Comparison of ENCODE assay signal across 12 mouse cellular contexts in genomic region chrX:77777822-77778221, GRCm38 (mm10). TPM values are rescaled to one million over a fixed set of nuclear protein-coding genes. Genes with fewer than 3 reads are reported as not detected.
DNase-seq lines count a peak whose midpoint lies in the region; ATAC-seq and TF ChIP-seq lines count a peak whose summit lies in the region.
"Had no signal": no experiment of that assay in that cellular context is flagged by ENCODE, and none has a peak within 500 bp of the region (broad histone marks: within the 10 kb centered on the region; RNA-seq: fewer than 3 reads in every experiment).

No protein-coding gene starts in this region.

- ATAC-seq in hindbrain, postnatal 0 days, result no peak
- no peak for ATAC-seq in hindbrain, embryonic 14.5 days (ENCODE audit: low FRiP score)
- ATAC-seq in Patski, result no peak
- ATAC-seq: forebrain, embryonic 15.5 days had no signal

- no peak overlapping the region for H3K4me3 ChIP-seq in hindbrain, postnatal 0 days (ENCODE audit: low read length)
- H3K4me3 ChIP-seq in hindbrain, embryonic 14.5 days (replicated peaks; ENCODE audit: low read length), result no peak overlapping the region
- H3K4me3 ChIP-seq in thymus, adult 2 months (ENCODE audit: control insufficient read depth, insufficient read depth, low read length), result no peak overlapping the region
- H3K4me3 ChIP-seq: forebrain, embryonic 15.5 days; hindbrain, embryonic 12.5 days had no signal

- TF ChIP-seq CTCF in hindbrain, postnatal 0 days (IDR thresholded peaks at IDR 0.05; ENCODE audit: low read depth), result peak; percentile 21
- TF ChIP-seq CTCF in thymus, adult 2 months (IDR thresholded peaks at IDR 0.05; ENCODE audit: borderline replicate concordance, control insufficient read depth, extremely low read depth, insufficient read depth, low read length, poor library complexity), result no peak
- TF ChIP-seq CTCF in Patski (IDR thresholded peaks at IDR 0.05), result peak; percentile 52

- 0 out of 2 replicates have a peak, but pooled peaks cover 4% of the 10 kb centered on the region for H3K36me3 ChIP-seq in hindbrain, postnatal 0 days (ENCODE audit: insufficient read depth, low read length)
- peaks cover 35% of the 10 kb centered on the region for H3K36me3 ChIP-seq in hindbrain, embryonic 14.5 days (replicated peaks; ENCODE audit: control insufficient read depth, insufficient read depth)
- no peaks in the 10 kb centered on the region for H3K36me3 ChIP-seq in thymus, adult 2 months (ENCODE audit: control insufficient read depth, insufficient read depth, low read length)
- H3K36me3 ChIP-seq in splenic B cell, adult 2 months (ENCODE audit: control insufficient read depth, insufficient read depth, low read length, poor library complexity, severe bottlenecking), result no peaks in the 10 kb centered on the region

- POLR2A ChIA-PET in Patski (lab: Charles Lee), result no interaction called here

- no peaks in the 10 kb centered on the region for H3K27me3 ChIP-seq in hindbrain, postnatal 0 days (ENCODE audit: insufficient read depth, low read length)
- H3K27me3 ChIP-seq in hindbrain, embryonic 14.5 days (ENCODE audit: control insufficient read depth, insufficient read depth, low read length), result no peaks in the 10 kb centered on the region
- no peaks in the 10 kb centered on the region for H3K27me3 ChIP-seq in thymus, adult 2 months (ENCODE audit: control insufficient read depth, insufficient read depth, low read length)
- H3K27me3 ChIP-seq in Patski, result no peaks in the 10 kb centered on the region
- H3K27me3 ChIP-seq in splenic B cell, adult 2 months (ENCODE audit: control insufficient read depth, insufficient read depth, low read length, poor library complexity, severe bottlenecking), result no peaks in the 10 kb centered on the region
- H3K27me3 ChIP-seq: forebrain, embryonic 15.5 days; hindbrain, embryonic 12.5 days had no signal

- DNase-seq in hindbrain, postnatal 0 days (ENCODE audit: low spot score), result no peak
- DNase-seq in hindbrain, embryonic 14.5 days (ENCODE audit: low spot score), result no peak
- peak; percentile 22 for DNase-seq in thymus, adult 2 months
- no peak for DNase-seq in thymus, postnatal 10 days (ENCODE audit: low spot score in 2 of 2)
- DNase-seq in Patski (ENCODE audit: low read depth, low spot score), result no peak
- peak; percentile 51 for DNase-seq in splenic B cell, adult 2 months (ENCODE audit: low read depth, low spot score)
- no peak for DNase-seq in layer of hippocampus, adult 18-20 months (ENCODE audit: low spot score in 2 of 2)
- no peak for DNase-seq in urinary bladder, postnatal 14 days (ENCODE audit: low spot score)
- DNase-seq: heart, adult 18-20 months; right cerebral cortex, postnatal 14 days had no signal

- no peak for TF ChIP-seq POLR2A in thymus, adult 2 months (IDR thresholded peaks at IDR 0.05; ENCODE audit: control insufficient read depth, extremely low read depth, insufficient read depth, low read length, poor library complexity)

- H3K9me3 ChIP-seq in hindbrain, postnatal 0 days (ENCODE audit: low read length), result no peaks in the 10 kb centered on the region
- no peaks in the 10 kb centered on the region for H3K9me3 ChIP-seq in hindbrain, embryonic 14.5 days (ENCODE audit: control insufficient read depth, low read length)
- H3K9me3 ChIP-seq: forebrain, embryonic 15.5 days; hindbrain, embryonic 12.5 days had no signal

- no peak overlapping the region for H3K4me2 ChIP-seq in hindbrain, postnatal 0 days (ENCODE audit: low read depth, low read length)
- no peak overlapping the region for H3K4me2 ChIP-seq in hindbrain, embryonic 14.5 days (replicated peaks)
- H3K4me2 ChIP-seq: forebrain, embryonic 15.5 days; hindbrain, embryonic 12.5 days had no signal

- in situ Hi-C loops in Patski (cut with MboI; ENCODE audit: low pct_unique_long_range_greater_than_20kb), result no loop called here

- no peak overlapping the region for H3K9ac ChIP-seq in hindbrain, postnatal 0 days (replicated peaks; ENCODE audit: low read length)
- no peak overlapping the region for H3K9ac ChIP-seq in hindbrain, embryonic 14.5 days
- H3K9ac ChIP-seq: forebrain, embryonic 15.5 days; hindbrain, embryonic 12.5 days had no signal

- CTCF ChIA-PET in Patski (lab: Charles Lee), result interaction anchor here (1.1 to 1.5 kb wide), 3 partner anchors 12 to 57 kb away, joined by 3 to 4 read pairs (median 4); no protein-coding TSS in a partner anchor

- no peaks in the 10 kb centered on the region for H3K4me1 ChIP-seq in hindbrain, postnatal 0 days (ENCODE audit: insufficient read depth, low read length)
- no peaks in the 10 kb centered on the region for H3K4me1 ChIP-seq in hindbrain, embryonic 14.5 days (replicated peaks; ENCODE audit: control insufficient read depth, insufficient read depth, low read length)
- no peaks in the 10 kb centered on the region for H3K4me1 ChIP-seq in thymus, adult 2 months (replicated peaks; ENCODE audit: control insufficient read depth, insufficient read depth, low read length)
- H3K4me1 ChIP-seq: forebrain, embryonic 15.5 days; hindbrain, embryonic 12.5 days had no signal

- H3K27ac ChIP-seq in hindbrain, postnatal 0 days, result no peak overlapping the region
- no peak overlapping the region for H3K27ac ChIP-seq in hindbrain, embryonic 14.5 days
- no peak overlapping the region for H3K27ac ChIP-seq in thymus, adult 2 months (ENCODE audit: control insufficient read depth, insufficient read depth, low read length)
- H3K27ac ChIP-seq: forebrain, embryonic 15.5 days; hindbrain, embryonic 12.5 days had no signal

RNA-seq across cellular contexts. Expression of gene Prkx, which starts 18.3 kb away (rescaled TPM):
- 18.3 TPM in 2 replicates for total RNA-seq in hindbrain, postnatal 0 days (2014; rRNA removed)
- 17.1 and 17.3 TPM in 2 replicates for polyA plus RNA-seq in hindbrain, postnatal 0 days (2015; fragmentation: Nextera tagmentation; extraction: Ambion mirVana)
- 25.4 and 25.6 TPM in 2 replicates for polyA plus RNA-seq in hindbrain, embryonic 14.5 days (2014; fragmentation: Nextera tagmentation; extraction: Ambion mirVana)
- polyA plus RNA-seq in thymus, adult 2 months (2012; rRNA removed), result 17.1 and 20.5 TPM in 2 replicates
- polyA plus RNA-seq in Patski (2021), result 45.4 TPM
- 10 to 100 TPM; 11.5 to 12.5 TPM for total RNA-seq in layer of hippocampus, adult 18-20 months (2021)

Comparison
In these comparisons a context has a peak if more than half of its experiments do, and no peak if none do; other contexts are left out.
1. DNase-seq: peak in thymus, adult 2 months (single experiment) and splenic B cell, adult 2 months (single experiment); none in hindbrain, postnatal 0 days (single experiment), hindbrain, embryonic 14.5 days (single experiment), thymus, postnatal 10 days (0 of 2), Patski (single experiment), layer of hippocampus, adult 18-20 months (0 of 2) and urinary bladder, postnatal 14 days (single experiment).